Mouse (Mus musculus) forebrain, embryonic 14.5 days (tissue): ENCODE data around the gene Prkag2. TPM values are rescaled to one million over a fixed set of nuclear protein-coding genes. Genes with fewer than 3 reads are reported as not detected.

Experiments used
- ATAC-seq: fragments of 200-750 bp; cut with Nextera tagmentation; 2 replicates; pipeline ENCODE4 v1.8.0; 2017; ENCODE audit warnings: mild to moderate bottlenecking, moderate library complexity
- DNase-seq: peaks from one replicate; pipeline ENCODE4 v3.0.0-alpha.2; 2015; ENCODE audit warnings: low spot score
- H3K27ac ChIP-seq: fragments of 300-500 bp; sonication (generic); 2 replicates; pipeline ENCODE4 v1.5.1; 2014; ENCODE audit warnings: low read depth, mild to moderate bottlenecking, control low read depth, low read length, moderate library complexity
- H3K27me3 ChIP-seq: fragments of 300-500 bp; sonication (generic); replicated peaks from 2 replicates; pipeline ENCODE4 v1.6.1; 2014; ENCODE audit warnings: low read length, control low read depth, mixed read lengths; ENCODE audit not compliant: control insufficient read depth, insufficient read depth
- H3K36me3 ChIP-seq: fragments of 300-500 bp; sonication (generic); 2 replicates; pipeline ENCODE4 v1.6.1; 2014; ENCODE audit warnings: low read length, control low read depth; ENCODE audit not compliant: control insufficient read depth, insufficient read depth
- H3K4me1 ChIP-seq: fragments of 300-500 bp; sonication (generic); 2 replicates; pipeline ENCODE4 v1.6.1; 2014; ENCODE audit warnings: antibody characterized with exemption, low read length, control low read depth; ENCODE audit not compliant: control insufficient read depth, insufficient read depth
- H3K4me2 ChIP-seq: fragments of 300-500 bp; sonication (generic); 2 replicates; pipeline ENCODE4 v1.6.1; 2014; ENCODE audit warnings: mild to moderate bottlenecking, control low read depth, low read length
- H3K4me3 ChIP-seq: fragments of 300-500 bp; sonication (generic); 2 replicates; pipeline ENCODE4 v1.5.1; 2014; ENCODE audit warnings: low read depth, low read length, control low read depth
- H3K9ac ChIP-seq: fragments of 300-500 bp; sonication (generic); 2 replicates; pipeline ENCODE4 v1.6.1; 2014; ENCODE audit warnings: mild to moderate bottlenecking, low read length, control low read depth, moderate library complexity
- H3K9me3 ChIP-seq: fragments of 300-500 bp; sonication (generic); replicated peaks from 2 replicates; pipeline ENCODE4 v1.6.1; 2016; ENCODE audit warnings: low read length, control low read depth, mixed read lengths; ENCODE audit not compliant: control insufficient read depth
- WGBS: fragments of 180-500 bp; shearing (Covaris S2); extraction: QIAGEN DNeasy Blood & Tissue Kit; methylation state at CpG from one replicate; pipeline ENCODE4 v1.1.7; 2014; 5-methylcytosine and 5-hydroxymethylcytosine counted together
- polyA plus RNA-seq: library from polyadenylated mRNA; unstranded; fragments of >200 nt; fragmentation: Nextera tagmentation; extraction: Ambion mirVana; gene quantifications from 2 replicates; pipeline ENCODE4 v1.2.1, GENCODE M21; 2014

Prkag2 gene
- polyA plus RNA-seq, 1 experiment from 2014 or later = 80.6 TPM

GRCm38 (mm10) chr5:25064270-25065232 lies 35.9 kb downstream of the Prkag2 start:
- 75% methylated on average over 8 of the region's 8 CpGs for WGBS
- ATAC-seq (no peak), DNase-seq (no peak)
- no peaks in the 10 kb centered on the region for H3K27me3 ChIP-seq
- no peaks in the 10 kb centered on the region for H3K36me3 ChIP-seq
- no peak overlapping the region for H3K9ac ChIP-seq
- H3K27ac ChIP-seq = no peak overlapping the region
- H3K9me3 ChIP-seq = no peaks in the 10 kb centered on the region
- H3K4me1 ChIP-seq = peaks cover 8% of the 10 kb centered on the region
- no peak overlapping the region for H3K4me3 ChIP-seq
- no peak overlapping the region for H3K4me2 ChIP-seq

DNA sequence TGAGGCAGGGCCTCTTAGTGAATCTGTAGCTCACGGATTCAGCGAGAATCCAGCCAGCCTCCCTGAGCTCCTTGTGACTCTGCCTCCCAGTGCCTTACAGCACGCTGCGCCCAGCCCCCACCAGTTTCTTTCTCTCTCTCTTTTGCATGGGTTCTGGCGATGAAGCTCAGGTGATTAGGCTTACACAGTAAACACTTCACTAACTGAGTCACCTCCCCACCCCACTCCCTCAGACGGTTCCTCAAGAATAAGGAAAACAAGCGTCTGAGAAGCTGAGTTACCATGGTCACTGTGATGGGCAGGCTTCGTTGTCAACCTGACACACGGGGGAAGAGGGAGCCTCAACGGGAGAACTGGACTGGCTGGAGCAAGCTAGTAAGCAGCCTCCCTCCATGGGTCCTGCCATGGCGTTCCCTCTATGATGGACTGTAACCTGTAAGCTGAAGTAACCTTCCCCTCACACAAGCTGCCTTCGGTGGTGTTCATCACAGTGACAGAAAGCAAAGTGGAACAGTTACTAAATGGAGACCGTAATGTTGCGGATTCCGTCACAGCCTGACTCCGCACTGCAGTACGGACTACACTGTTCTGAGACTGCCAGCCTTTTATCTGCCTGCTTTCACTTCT lies 37.8 kb downstream of the Prkag2 start:
- 37% methylated on average over 17 of the region's 17 CpGs for WGBS
- no peaks in the 10 kb centered on the region for H3K27me3 ChIP-seq
- H3K9me3 ChIP-seq = no peaks in the 10 kb centered on the region
- peaks cover 12% of the 10 kb centered on the region for H3K4me1 ChIP-seq
- H3K27ac ChIP-seq = no peak overlapping the region
- no peaks in the 10 kb centered on the region for H3K36me3 ChIP-seq
- H3K9ac ChIP-seq = no peak overlapping the region
- peak; percentile 20 for DNase-seq
- H3K4me3 ChIP-seq = no peak overlapping the region
- no peak for ATAC-seq
- H3K4me2 ChIP-seq = no peak overlapping the region

DNA sequence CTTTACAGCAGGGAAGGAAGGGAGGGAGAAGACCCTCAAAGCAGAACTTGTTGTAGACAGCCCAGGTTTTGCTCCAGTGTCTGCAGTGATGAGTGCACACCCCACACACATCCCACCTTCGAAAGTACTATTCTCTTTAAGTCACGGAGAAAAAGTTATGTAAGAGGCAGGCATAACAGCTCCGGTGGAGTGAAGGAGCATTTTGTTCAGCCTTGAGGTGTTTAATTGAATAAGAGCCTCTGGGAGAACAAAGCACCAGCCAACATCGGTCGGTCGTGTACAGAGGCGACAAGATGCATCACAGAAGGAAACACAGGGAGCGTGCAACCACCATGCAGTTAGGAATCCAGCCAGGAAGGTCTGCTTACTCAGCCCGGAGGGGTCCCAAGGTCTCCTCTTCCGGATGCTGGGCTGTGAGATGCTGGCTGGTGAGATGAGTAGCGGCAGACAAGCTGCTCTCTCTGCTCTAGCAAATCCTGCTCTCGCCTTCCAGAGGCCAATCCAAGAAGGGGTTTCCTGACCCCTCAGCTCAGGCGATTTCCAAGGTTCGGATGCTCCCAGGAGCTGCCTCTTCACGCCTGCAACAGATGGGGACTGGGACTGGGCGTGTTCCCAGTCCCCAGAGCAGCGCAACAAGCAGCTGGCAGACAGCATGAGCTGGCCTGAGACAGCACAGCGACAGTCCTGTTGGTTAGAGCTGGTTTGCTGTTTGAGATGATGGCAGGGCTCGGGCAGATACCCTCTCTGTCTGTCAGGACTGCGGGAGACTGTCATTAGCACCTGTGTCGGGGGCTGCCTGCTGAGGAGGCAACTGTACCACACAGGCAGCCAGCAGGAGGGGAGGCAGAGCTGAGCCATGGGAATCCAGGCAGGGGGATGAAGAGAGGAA lies 41.3 kb downstream of the Prkag2 start:
- Histone ChIP-seq H3K27me3 (no peaks in the 10 kb centered on the region), H3K4me3 (no peak overlapping the region), H3K9ac (peak overlapping the region; percentile 26; the same call in 1 of the 2 replicates), H3K36me3 (no peaks in the 10 kb centered on the region), H3K4me2 (peak overlapping the region; percentile 31), H3K27ac (no peak overlapping the region), H3K4me1 (peaks cover 12% of the 10 kb centered on the region), H3K9me3 (no peaks in the 10 kb centered on the region)
- 17% methylated on average over 21 of the region's 21 CpGs for WGBS
- DNase-seq = peak; percentile 55
- peak; percentile 55; the same call in 1 of the 2 replicates for ATAC-seq

- no peak for ATAC-seq
- WGBS = 46% methylated on average over 7 of the region's 7 CpGs
- H3K4me1 ChIP-seq = peaks cover 12% of the 10 kb centered on the region
- H3K4me3 ChIP-seq = no peak overlapping the region
- no peak for DNase-seq
- H3K4me2 ChIP-seq = no peak overlapping the region
- H3K36me3 ChIP-seq = no peaks in the 10 kb centered on the region
- H3K27me3 ChIP-seq = no peaks in the 10 kb centered on the region
- no peak overlapping the region for H3K27ac ChIP-seq
- H3K9ac ChIP-seq = no peak overlapping the region
- H3K9me3 ChIP-seq = no peaks in the 10 kb centered on the region
Measured at GRCm38 (mm10) chr5:25058417-25058816, 42.0 kb downstream of the Prkag2 start.

DNA sequence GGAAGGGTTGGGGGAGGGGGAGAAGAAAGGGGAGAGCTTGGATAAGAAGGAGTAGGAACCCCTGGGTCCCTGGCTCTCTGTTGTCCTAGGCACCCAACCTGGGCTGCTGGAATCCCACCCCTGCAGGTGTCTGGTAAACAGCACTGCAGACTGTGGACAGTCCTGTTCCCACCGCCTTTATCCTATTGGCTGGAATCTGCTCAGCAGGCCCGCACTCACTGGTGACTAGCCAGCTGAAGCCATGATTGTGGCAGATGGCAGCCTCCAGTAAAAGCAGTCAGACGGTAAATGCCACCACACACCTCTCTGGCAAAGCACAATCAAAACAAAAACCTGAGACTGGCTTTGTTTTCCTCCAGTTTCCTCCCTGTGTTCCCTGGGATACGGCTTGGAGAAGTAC lies 45.2 kb downstream of the Prkag2 start:
- peak; percentile 44 for DNase-seq

DNA sequence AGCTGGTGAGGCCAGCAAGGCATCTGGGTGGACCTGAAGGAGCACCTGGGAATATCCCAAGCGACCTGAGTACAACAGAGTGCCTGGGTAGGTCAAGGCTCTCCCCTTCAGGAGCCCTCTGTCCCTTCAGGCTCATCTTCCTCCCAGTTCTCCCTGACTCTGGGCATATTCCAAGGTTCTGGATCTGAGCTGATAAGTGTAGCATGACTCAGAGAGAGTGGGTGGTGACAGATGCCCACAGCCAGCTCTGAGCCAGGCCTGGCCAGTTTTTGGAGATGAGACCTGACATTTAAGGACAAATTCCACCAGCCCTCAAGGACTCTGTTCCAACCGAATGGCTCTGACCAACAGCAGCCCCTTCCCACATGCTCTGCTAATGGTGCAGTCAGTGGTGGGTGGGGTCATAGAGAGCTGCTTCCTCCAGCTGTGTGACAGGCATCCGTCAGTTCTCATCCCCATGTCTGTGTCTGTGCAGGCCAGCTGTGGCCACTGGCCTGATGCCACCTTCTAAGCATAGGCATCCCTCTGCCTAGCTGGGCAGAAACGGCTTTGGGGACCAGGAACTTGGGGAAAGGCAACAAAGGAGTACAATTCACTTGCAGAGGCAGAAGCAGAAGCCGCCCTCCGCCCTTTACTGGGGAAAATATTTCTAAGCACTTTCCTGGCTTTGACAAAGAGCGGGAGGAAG lies 46.3 kb downstream of the Prkag2 start:
- Histone ChIP-seq H3K4me1 (peaks cover under 1% of the 10 kb centered on the region), H3K9ac (no peak overlapping the region), H3K4me2 (no peak overlapping the region), H3K9me3 (no peaks in the 10 kb centered on the region), H3K4me3 (no peak overlapping the region), H3K27ac (no peak overlapping the region), H3K36me3 (no peaks in the 10 kb centered on the region), H3K27me3 (no peaks in the 10 kb centered on the region)
- 75% methylated on average over 7 of the region's 7 CpGs for WGBS
- ATAC-seq = no peak
- DNase-seq = no peak

More for the DNA sequence above, 45.2 kb downstream of the Prkag2 start:
- H3K9ac ChIP-seq = no peak overlapping the region
- H3K27me3 ChIP-seq = no peaks in the 10 kb centered on the region
- H3K36me3 ChIP-seq = no peaks in the 10 kb centered on the region
- no peak overlapping the region for H3K4me2 ChIP-seq
- no peaks in the 10 kb centered on the region for H3K9me3 ChIP-seq
- no peak for ATAC-seq
- WGBS = 30% methylated on average over 4 of the region's 4 CpGs
- H3K4me3 ChIP-seq = no peak overlapping the region
- H3K27ac ChIP-seq = no peak overlapping the region
- H3K4me1 ChIP-seq = peaks cover 10% of the 10 kb centered on the region

DNA sequence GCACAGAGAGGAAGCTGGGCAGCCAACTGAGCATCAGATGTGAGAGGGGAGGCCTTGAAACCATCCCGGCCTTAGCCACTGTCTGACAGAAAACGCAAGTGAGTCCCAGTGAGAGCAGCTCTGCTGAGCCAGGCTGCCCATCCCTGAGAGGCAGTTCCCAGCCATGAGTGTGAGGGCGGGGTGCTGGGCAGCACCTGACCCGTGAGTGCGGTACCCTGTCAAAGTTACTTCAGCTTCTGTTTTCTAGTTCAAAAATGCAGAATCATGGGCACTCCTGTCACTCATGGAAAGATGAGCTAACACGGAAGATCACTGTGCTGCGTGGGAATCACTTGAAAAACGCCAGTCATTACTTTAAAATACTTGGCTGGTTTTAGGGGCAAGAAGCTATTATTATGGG lies 49.6 kb downstream of the Prkag2 start:
- DNase-seq = no peak
- Histone ChIP-seq H3K27ac (no peak overlapping the region), H3K9me3 (0 out of 2 replicates have a peak, but pooled peaks cover 2% of the 10 kb centered on the region), H3K27me3 (no peaks in the 10 kb centered on the region), H3K4me3 (no peak overlapping the region), H3K4me1 (no peaks in the 10 kb centered on the region), H3K4me2 (no peak overlapping the region), H3K9ac (no peak overlapping the region), H3K36me3 (no peaks in the 10 kb centered on the region)
- no peak for ATAC-seq
- WGBS = 53% methylated on average over 8 of the region's 8 CpGs

GRCm38 (mm10) chr5:25047670-25048069 lies 52.8 kb downstream of the Prkag2 start:
- DNase-seq = no peak
- WGBS = 60% methylated on average over 1 of the region's 1 CpGs
- no peak for ATAC-seq
- Histone ChIP-seq H3K4me1 (no peaks in the 10 kb centered on the region), H3K4me2 (no peak overlapping the region), H3K27me3 (no peaks in the 10 kb centered on the region), H3K9me3 (0 out of 2 replicates have a peak, but pooled peaks cover 2% of the 10 kb centered on the region), H3K27ac (no peak overlapping the region), H3K36me3 (no peaks in the 10 kb centered on the region), H3K4me3 (no peak overlapping the region), H3K9ac (no peak overlapping the region)
